Mouse (Mus musculus) T-cell, adult 2 months (primary cell): Measurements from ENCODE around the gene Acsm1.

ENCODE experiments used
- DNase-seq: peaks from one replicate; pipeline ENCODE4 v3.0.0; 2022; ENCODE audit warnings: low spot score

Gene Acsm1

GRCm38 (mm10) chr7:119670925-119671324 lies 64.1 kb downstream of the Acsm1 start:
- DNase-seq = no peak

- DNase-seq = peak; percentile 15
These were observed 66.6 kb downstream of the Acsm1 start for GRCm38 (mm10) chr7:119673465-119673864.

DNA sequence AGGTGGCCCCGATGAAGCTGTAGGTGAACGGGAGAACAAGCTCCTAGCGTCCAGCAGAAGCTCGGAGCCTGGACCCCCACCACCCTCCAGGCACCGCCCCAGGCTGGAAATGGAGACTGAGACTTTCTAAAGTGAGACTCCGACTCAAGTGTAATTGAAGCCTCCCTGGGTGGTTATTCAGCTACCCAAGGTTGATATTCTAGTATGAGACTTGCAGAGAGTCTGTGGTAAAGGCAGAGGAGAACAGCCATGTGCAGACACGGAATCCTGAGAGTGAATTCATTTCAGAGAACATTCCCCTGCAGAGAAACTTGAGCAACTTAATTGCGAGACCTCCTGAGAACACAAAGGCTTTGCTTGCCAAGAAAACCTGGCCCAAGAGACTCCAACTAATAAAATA lies 73.3 kb downstream of the Acsm1 start:
- no peak for DNase-seq

DNA sequence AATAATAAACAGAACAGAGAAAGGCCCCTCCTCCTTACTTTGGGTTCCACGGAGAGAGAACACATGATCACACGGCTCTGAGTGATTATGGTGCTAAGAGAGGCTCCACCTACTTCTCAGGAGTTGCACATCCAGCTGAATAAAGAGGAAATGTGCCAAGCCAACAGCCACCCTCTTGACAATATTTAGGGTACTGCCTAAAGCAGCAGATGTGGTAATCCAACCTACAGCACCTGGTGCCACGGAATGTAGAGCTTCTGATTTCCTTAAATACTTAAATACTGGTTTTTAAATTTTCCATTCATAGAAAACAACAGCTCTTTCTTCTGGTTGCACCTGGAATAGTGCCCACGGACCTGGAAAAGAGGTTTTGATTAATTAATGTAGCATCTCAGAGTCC lies 75.9 kb downstream of the Acsm1 start:
- no peak for DNase-seq

- no peak for DNase-seq
These were observed 82.9 kb downstream of the Acsm1 start, which contains the start of gene Acsm4 for GRCm38 (mm10) chr7:119689726-119690125. Gene Acsm4, plus strand, starts transcription at chr7:119690026.

DNA sequence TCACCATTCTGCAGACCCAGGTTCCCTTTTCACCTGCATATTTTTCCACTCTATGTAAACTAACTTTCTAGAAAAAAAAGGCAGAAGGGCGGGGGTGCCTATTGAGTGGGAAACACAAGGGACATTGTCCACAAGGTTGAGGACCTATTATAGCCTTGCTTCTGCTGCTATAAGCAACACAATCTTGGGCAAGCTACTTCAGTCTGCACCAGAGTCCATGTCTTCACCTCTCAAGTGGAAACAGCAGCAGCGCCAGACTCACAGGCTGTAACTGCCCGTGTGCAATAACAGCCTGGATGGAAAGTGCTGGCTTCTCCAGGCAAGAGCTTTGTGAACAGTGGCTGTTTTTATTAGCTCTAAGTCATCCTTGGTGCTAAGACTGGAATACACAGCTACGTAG lies 85.5 kb downstream of the Acsm1 start:
- no peak for DNase-seq

- DNase-seq = no peak
These were observed 88.1 kb downstream of the Acsm1 start for GRCm38 (mm10) chr7:119694926-119695325.
